Mouse (Mus musculus) ES-CJ7 (cell line): ENCODE results near the gene Faf2.

Experiments used
- DNase-seq: peaks from one replicate; pipeline ENCODE4 v3.0.0; 2011; ENCODE audit warnings: low read depth, low spot score

The Faf2 gene

GRCm38 (mm10) chr13:54605426-54605825 is 16.2 kb upstream of the Faf2 start:
- no peak for DNase-seq

- DNase-seq = no peak
Measured at GRCm38 (mm10) chr13:54607204-54607603, 14.4 kb upstream of the Faf2 start.

GRCm38 (mm10) chr13:54608002-54608401 is 13.6 kb upstream of the Faf2 start:
- no peak for DNase-seq

- peak; percentile 83 for DNase-seq
Measured at GRCm38 (mm10) chr13:54608666-54609065, 12.9 kb upstream of the Faf2 start.

GRCm38 (mm10) chr13:54609301-54609700 is 12.3 kb upstream of the Faf2 start:
- DNase-seq = no peak

GRCm38 (mm10) chr13:54610613-54610971 is 11.0 kb upstream of the Faf2 start:
- DNase-seq = no peak

GRCm38 (mm10) chr13:54610972-54611754 is 10.4 kb upstream of the Faf2 start, which contains the start of gene Cltb:
Gene Cltb, minus strand, starts transcription at chr13:54611344.
- DNase-seq = peak; percentile 42

GRCm38 (mm10) chr13:54613141-54613540 is 8.4 kb upstream of the Faf2 start:
- DNase-seq = peak; percentile 74

- no peak for DNase-seq
Measured at GRCm38 (mm10) chr13:54616307-54616706, 5.3 kb upstream of the Faf2 start.

- peak; percentile 52 for DNase-seq
Measured at GRCm38 (mm10) chr13:54616998-54617397, 4.6 kb upstream of the Faf2 start.

- peak; percentile 40 for DNase-seq
Measured at GRCm38 (mm10) chr13:54621960-54622521, 457 bp downstream of the Faf2 start.

GRCm38 (mm10) chr13:54629128-54629527 is 7.5 kb downstream of the Faf2 start:
- no peak for DNase-seq

- DNase-seq = no peak
Measured at GRCm38 (mm10) chr13:54632731-54633277, 11.2 kb downstream of the Faf2 start.

GRCm38 (mm10) chr13:54635011-54635410 is 13.4 kb downstream of the Faf2 start:
- DNase-seq = no peak

GRCm38 (mm10) chr13:54650461-54650860 is 28.9 kb downstream of the Faf2 start:
- no peak for DNase-seq

- DNase-seq = no peak
Measured at GRCm38 (mm10) chr13:54660877-54661276, 39.3 kb downstream of the Faf2 start.

- no peak for DNase-seq
Measured at GRCm38 (mm10) chr13:54661358-54661757, 39.8 kb downstream of the Faf2 start.

GRCm38 (mm10) chr13:54663999-54664398 is 42.4 kb downstream of the Faf2 start:
- DNase-seq = no peak

GRCm38 (mm10) chr13:54664509-54664908 is 42.9 kb downstream of the Faf2 start:
- DNase-seq = no peak

- no peak for DNase-seq
Measured at GRCm38 (mm10) chr13:54665062-54665461, 43.5 kb downstream of the Faf2 start.

GRCm38 (mm10) chr13:54670491-54670890 is 48.9 kb downstream of the Faf2 start:
- peak; percentile 63 for DNase-seq

- no peak for DNase-seq
Measured at GRCm38 (mm10) chr13:54675895-54676590, 54.5 kb downstream of the Faf2 start.
